Mouse (Mus musculus): ENCODE data around the gene Cyb561a3.

DNA sequence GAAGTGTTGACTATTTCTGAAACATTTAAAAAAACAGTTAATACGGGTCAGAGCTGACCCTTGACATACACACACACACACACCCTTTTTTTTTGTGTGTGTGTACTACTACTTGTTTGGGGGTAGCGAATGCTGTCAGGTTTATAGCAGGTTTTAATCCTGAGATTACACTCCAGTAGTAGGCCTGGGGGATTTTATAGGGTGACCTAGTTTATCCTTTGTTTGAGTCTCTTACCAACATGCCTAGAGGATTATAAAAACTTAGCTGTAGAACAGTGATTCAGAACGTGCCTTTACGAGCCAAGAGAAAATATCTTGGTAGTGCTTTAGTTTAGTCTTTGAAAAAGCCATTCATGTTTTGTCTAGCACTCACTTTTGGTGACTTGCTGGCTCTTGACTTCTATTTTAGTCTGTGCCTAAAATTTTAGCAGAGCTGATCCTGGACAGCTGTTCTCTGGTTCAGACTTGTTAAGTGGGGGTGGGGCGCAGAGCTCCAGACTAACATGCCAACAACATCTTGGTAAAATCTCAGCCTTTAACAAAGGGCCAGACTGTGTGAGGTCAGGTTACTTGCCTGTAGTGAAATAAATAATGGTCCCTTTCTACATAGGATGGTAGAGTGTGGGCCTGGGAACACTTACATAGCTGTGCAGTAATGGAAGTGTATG lies 31.7 kb downstream of the Cyb561a3 start:
- TF ChIP-seq CEBPB (IDR thresholded peaks at IDR 0.05; ENCODE audit: insufficient read depth, poor library complexity, severe bottlenecking) (no peak), POLR2A (IDR thresholded peaks at IDR 0.05; ENCODE audit: insufficient read length, low read depth) (no peak), USF1 (IDR thresholded peaks at IDR 0.05; ENCODE audit: low read depth) (no peak), POLR2AphosphoS2 (IDR thresholded peaks at IDR 0.05; ENCODE audit: insufficient read length, low read depth) (no peak)

Measured in myocyte (in vitro differentiated cells).